9 mouse cellular contexts compared by ENCODE assay signal in genomic region chr11:22987357-22987756, GRCm38 (mm10). TPM values are rescaled to one million over a fixed set of nuclear protein-coding genes. Genes with fewer than 3 reads are reported as not detected.
DNase-seq lines count a peak whose midpoint lies in the region; ATAC-seq and TF ChIP-seq lines count a peak whose summit lies in the region.
"Had no signal": no experiment of that assay in that cellular context is flagged by ENCODE, and none has a peak within 500 bp of the region (broad histone marks: within the 10 kb centered on the region; RNA-seq: fewer than 3 reads in every experiment).

No protein-coding gene starts in this region.

- no peak overlapping the region for H3K27ac ChIP-seq in forebrain, postnatal 0 days (ENCODE audit: low read depth, low read length)
- H3K27ac ChIP-seq in forebrain, embryonic 15.5 days (replicated peaks) = no peak overlapping the region; the same call in 1 of the 2 replicates
- no peak overlapping the region for H3K27ac ChIP-seq in midbrain, embryonic 11.5 days (ENCODE audit: low read depth, low read length)
- H3K27ac ChIP-seq in midbrain, embryonic 13.5 days = no peak overlapping the region

- H3K4me2 ChIP-seq in forebrain, postnatal 0 days (ENCODE audit: low read depth) = no peak overlapping the region
- H3K4me2 ChIP-seq in forebrain, embryonic 15.5 days (replicated peaks) = no peak overlapping the region
- no peak overlapping the region for H3K4me2 ChIP-seq in midbrain, embryonic 11.5 days
- H3K4me2 ChIP-seq in midbrain, embryonic 13.5 days (replicated peaks) = no peak overlapping the region

- intact Hi-C loops in gastrocnemius, postnatal 14 days (cut with DNase I; ENCODE audit: low total_unique reads) = no loop called here

- no peak overlapping the region for H3K4me3 ChIP-seq in forebrain, postnatal 0 days (ENCODE audit: low read depth, low read length)
- no peak overlapping the region for H3K4me3 ChIP-seq in forebrain, embryonic 15.5 days
- H3K4me3 ChIP-seq in midbrain, embryonic 11.5 days (ENCODE audit: low read depth, low read length) = no peak overlapping the region
- H3K4me3 ChIP-seq in midbrain, embryonic 13.5 days (replicated peaks) = no peak overlapping the region

- DNase-seq in forebrain, postnatal 0 days = peak; percentile 85
- peak; percentile 92 for DNase-seq in midbrain, embryonic 11.5 days (ENCODE audit: low spot score, missing footprints)
- peak; percentile 75 for DNase-seq in ZHBTc4 (ENCODE audit: low read depth, low spot score)
- peak; percentile 17 for DNase-seq in gastrocnemius, postnatal 14 days
- peak; percentile 63 for DNase-seq in mesoderm, embryonic 11.5 days (ENCODE audit: low read depth, low spot score)
- DNase-seq in neural tube, embryonic 10.5 days (ENCODE audit: extremely low spot score, low spot score) = no peak

- no peak for ATAC-seq in forebrain, postnatal 0 days
- no peak for ATAC-seq in forebrain, embryonic 15.5 days (replicated peaks)
- ATAC-seq in midbrain, embryonic 11.5 days (ENCODE audit: low FRiP score) = no peak
- ATAC-seq in midbrain, embryonic 13.5 days = no peak

- no peaks in the 10 kb centered on the region for H3K27me3 ChIP-seq in forebrain, postnatal 0 days (ENCODE audit: insufficient read depth, low read length)
- no peaks in the 10 kb centered on the region for H3K27me3 ChIP-seq in forebrain, embryonic 15.5 days
- H3K27me3 ChIP-seq in midbrain, embryonic 11.5 days (ENCODE audit: control insufficient read depth, insufficient read depth, low read length) = no peaks in the 10 kb centered on the region
- H3K27me3 ChIP-seq in midbrain, embryonic 13.5 days = 0 out of 2 replicates have a peak, but pooled peaks cover 2% of the 10 kb centered on the region

- TF ChIP-seq CTCF in forebrain, postnatal 0 days (IDR thresholded peaks at IDR 0.05; ENCODE audit: low read depth) = peak; percentile 87

- no peak overlapping the region for H3K9ac ChIP-seq in forebrain, postnatal 0 days
- H3K9ac ChIP-seq in forebrain, embryonic 15.5 days (replicated peaks) = no peak overlapping the region
- H3K9ac ChIP-seq in midbrain, embryonic 11.5 days (ENCODE audit: low read length) = no peak overlapping the region
- H3K9ac ChIP-seq in midbrain, embryonic 13.5 days (replicated peaks) = no peak overlapping the region

- WGBS in forebrain, postnatal 0 days = 41% methylated on average over 2 of the region's 2 CpGs
- WGBS in forebrain, embryonic 15.5 days = 51% methylated on average over 2 of the region's 2 CpGs
- WGBS in midbrain, embryonic 11.5 days = 60% methylated on average over 2 of the region's 2 CpGs
- 56% methylated on average over 2 of the region's 2 CpGs for WGBS in midbrain, embryonic 13.5 days

- H3K4me1 ChIP-seq in forebrain, postnatal 0 days (ENCODE audit: insufficient read depth) = peaks cover 4% of the 10 kb centered on the region; the same call in 1 of the 2 replicates
- H3K4me1 ChIP-seq in forebrain, embryonic 15.5 days = peaks cover 20% of the 10 kb centered on the region
- peaks cover 13% of the 10 kb centered on the region for H3K4me1 ChIP-seq in midbrain, embryonic 11.5 days (ENCODE audit: control insufficient read depth, insufficient read depth, low read length)
- peaks cover 16% of the 10 kb centered on the region for H3K4me1 ChIP-seq in midbrain, embryonic 13.5 days (replicated peaks)

- no peaks in the 10 kb centered on the region for H3K36me3 ChIP-seq in forebrain, postnatal 0 days (ENCODE audit: insufficient read depth)
- no peaks in the 10 kb centered on the region for H3K36me3 ChIP-seq in forebrain, embryonic 15.5 days
- H3K36me3 ChIP-seq in midbrain, embryonic 11.5 days (ENCODE audit: control insufficient read depth, insufficient read depth, low read length) = no peaks in the 10 kb centered on the region
- H3K36me3 ChIP-seq in midbrain, embryonic 13.5 days = no peaks in the 10 kb centered on the region

- H3K9me3 ChIP-seq in forebrain, postnatal 0 days (ENCODE audit: low read length) = no peaks in the 10 kb centered on the region
- H3K9me3 ChIP-seq in forebrain, embryonic 15.5 days = no peaks in the 10 kb centered on the region
- no peaks in the 10 kb centered on the region for H3K9me3 ChIP-seq in midbrain, embryonic 11.5 days (ENCODE audit: control insufficient read depth, low read length)
- no peaks in the 10 kb centered on the region for H3K9me3 ChIP-seq in midbrain, embryonic 13.5 days

RNA-seq across cellular contexts. Expression of gene Cct4, which starts 3.0 kb away (rescaled TPM):
- total RNA-seq in forebrain, postnatal 0 days (2014; rRNA removed) = 236 and 265 TPM in 2 replicates
- polyA plus RNA-seq in forebrain, postnatal 0 days (2015; fragmentation: Nextera tagmentation; extraction: Ambion mirVana) = 269 and 271 TPM in 2 replicates
- 322 and 335 TPM in 2 replicates for polyA plus RNA-seq in forebrain, embryonic 15.5 days (2015; fragmentation: Nextera tagmentation; extraction: Ambion mirVana)
- 448 and 476 TPM in 2 replicates for polyA plus RNA-seq in midbrain, embryonic 11.5 days (2014; fragmentation: Nextera tagmentation; extraction: Ambion mirVana)
- 315 and 322 TPM in 2 replicates for polyA plus RNA-seq in midbrain, embryonic 13.5 days (2015; fragmentation: Nextera tagmentation; extraction: Ambion mirVana)
- total RNA-seq in gastrocnemius, postnatal 14 days (2021) = 100 to 1,000 TPM in 1 of 2 experiments, 10 to 100 TPM in 1; 93.9 to 104 TPM

RNA-seq across cellular contexts. Expression of gene Commd1, which starts 5.2 kb away (rescaled TPM):
- total RNA-seq in forebrain, postnatal 0 days (2014; rRNA removed) = 44.0 and 64.3 TPM in 2 replicates
- 207 and 250 TPM in 2 replicates for polyA plus RNA-seq in forebrain, postnatal 0 days (2015; fragmentation: Nextera tagmentation; extraction: Ambion mirVana)
- 235 and 252 TPM in 2 replicates for polyA plus RNA-seq in forebrain, embryonic 15.5 days (2015; fragmentation: Nextera tagmentation; extraction: Ambion mirVana)
- 432 and 437 TPM in 2 replicates for polyA plus RNA-seq in midbrain, embryonic 11.5 days (2014; fragmentation: Nextera tagmentation; extraction: Ambion mirVana)
- 307 and 311 TPM in 2 replicates for polyA plus RNA-seq in midbrain, embryonic 13.5 days (2015; fragmentation: Nextera tagmentation; extraction: Ambion mirVana)
- total RNA-seq in gastrocnemius, postnatal 14 days (2021) = 100 to 1,000 TPM; 117 to 122 TPM

RNA-seq across cellular contexts. Expression of gene Gm28048, which starts 5.5 kb away (rescaled TPM):
- total RNA-seq in forebrain, postnatal 0 days (2014; rRNA removed) = 0.81 and 2.8 TPM in 2 replicates
- polyA plus RNA-seq in forebrain, postnatal 0 days (2015; fragmentation: Nextera tagmentation; extraction: Ambion mirVana) = 1.3 and 4.2 TPM in 2 replicates
- 3.4 and 3.5 TPM in 2 replicates for polyA plus RNA-seq in forebrain, embryonic 15.5 days (2015; fragmentation: Nextera tagmentation; extraction: Ambion mirVana)
- 5.2 and 5.6 TPM in 2 replicates for polyA plus RNA-seq in midbrain, embryonic 11.5 days (2014; fragmentation: Nextera tagmentation; extraction: Ambion mirVana)
- 2.7 and 4.4 TPM in 2 replicates for polyA plus RNA-seq in midbrain, embryonic 13.5 days (2015; fragmentation: Nextera tagmentation; extraction: Ambion mirVana)
- 1 to 10 TPM; 3.2 to 3.6 TPM for total RNA-seq in gastrocnemius, postnatal 14 days (2021)
- polyA plus RNA-seq: small intestine, adult 2 months had no signal

RNA-seq across cellular contexts. Expression of gene Zrsr1, which starts 15.6 kb away (rescaled TPM):
- total RNA-seq in forebrain, postnatal 0 days (2014; rRNA removed) = 14.5 and 17.5 TPM in 2 replicates
- 4.8 and 6.4 TPM in 2 replicates for polyA plus RNA-seq in forebrain, postnatal 0 days (2015; fragmentation: Nextera tagmentation; extraction: Ambion mirVana)
- 5.8 and 6.1 TPM in 2 replicates for polyA plus RNA-seq in forebrain, embryonic 15.5 days (2015; fragmentation: Nextera tagmentation; extraction: Ambion mirVana)
- polyA plus RNA-seq in midbrain, embryonic 11.5 days (2014; fragmentation: Nextera tagmentation; extraction: Ambion mirVana) = 4.3 and 5.3 TPM in 2 replicates
- 5.8 and 6.7 TPM in 2 replicates for polyA plus RNA-seq in midbrain, embryonic 13.5 days (2015; fragmentation: Nextera tagmentation; extraction: Ambion mirVana)
- total RNA-seq in gastrocnemius, postnatal 14 days (2021) = 10 to 100 TPM in 1 of 2 experiments, 1 to 10 TPM in 1; 8.8 to 10.5 TPM

RNA-seq across cellular contexts. Expression of gene Fam161a, which starts 20.0 kb away (rescaled TPM):
- 7.8 and 9.5 TPM in 2 replicates for total RNA-seq in forebrain, postnatal 0 days (2014; rRNA removed)
- polyA plus RNA-seq in forebrain, postnatal 0 days (2015; fragmentation: Nextera tagmentation; extraction: Ambion mirVana) = 3.4 and 6.9 TPM in 2 replicates
- 2.7 and 3.8 TPM in 2 replicates for polyA plus RNA-seq in forebrain, embryonic 15.5 days (2015; fragmentation: Nextera tagmentation; extraction: Ambion mirVana)
- polyA plus RNA-seq in midbrain, embryonic 11.5 days (2014; fragmentation: Nextera tagmentation; extraction: Ambion mirVana) = 3.8 and 4.0 TPM in 2 replicates
- 4.8 and 5.0 TPM in 2 replicates for polyA plus RNA-seq in midbrain, embryonic 13.5 days (2015; fragmentation: Nextera tagmentation; extraction: Ambion mirVana)
- 1 to 10 TPM; 1.7 TPM for total RNA-seq in gastrocnemius, postnatal 14 days (2021)
- polyA plus RNA-seq: small intestine, adult 2 months had no signal
